Mouse (Mus musculus): Measurements from ENCODE around the gene Cntf. TPM values are rescaled to one million over a fixed set of nuclear protein-coding genes. Genes with fewer than 3 reads are reported as not detected.
"Not testable (repeated sequence)": the region's sequence is repeated elsewhere in the genome, so short reads cannot be mapped to it uniquely, and the experiment has no call there.

The Cntf gene
- polyA plus RNA-seq, 1 experiment from 2014 or later = 1.4 TPM

DNA sequence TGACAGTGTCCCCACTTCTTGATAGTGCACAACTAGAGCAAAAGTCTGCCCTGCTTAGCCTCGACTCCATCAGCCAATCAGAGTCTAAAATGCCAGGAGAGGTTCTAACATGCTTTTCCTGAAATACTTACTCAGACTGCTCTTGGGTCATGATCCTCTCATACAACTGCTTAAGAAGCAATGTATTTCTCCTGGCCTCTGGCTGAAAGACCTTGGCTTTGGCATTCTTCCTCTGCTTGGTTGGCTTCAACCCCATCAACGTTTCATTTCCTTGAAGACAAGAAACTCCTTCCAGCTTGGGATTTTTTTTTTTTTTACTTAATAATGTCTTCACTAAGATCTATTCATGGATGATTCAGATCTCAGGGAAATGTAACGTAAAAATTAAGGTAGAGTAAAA is 9.1 kb downstream of the Cntf start:
- H3K9me3 ChIP-seq = no peaks in the 10 kb centered on the region
- 81% methylated on average over 3 of the region's 3 CpGs for WGBS
- no peaks in the 10 kb centered on the region for H3K27me3 ChIP-seq (replicated peaks)

GRCm38 (mm10) chr19:12731950-12732349 is 33.5 kb downstream of the Cntf start:
- H3K36me3 ChIP-seq = no peaks in the 10 kb centered on the region
- no peak overlapping the region for H3K27ac ChIP-seq
- no peak for ATAC-seq
- no peaks in the 10 kb centered on the region for H3K4me1 ChIP-seq (replicated peaks)
- H3K9me3 ChIP-seq = no peaks in the 10 kb centered on the region
- no peak overlapping the region for H3K4me3 ChIP-seq (replicated peaks)
- 70% methylated on average over 2 of the region's 2 CpGs for WGBS
- no peak overlapping the region for H3K9ac ChIP-seq
- no peak overlapping the region for H3K4me2 ChIP-seq (replicated peaks)
- no peaks in the 10 kb centered on the region for H3K27me3 ChIP-seq (replicated peaks)

More for the DNA sequence above, 9.1 kb downstream of the Cntf start:
- Histone ChIP-seq H3K4me1 (replicated peaks) (no peaks in the 10 kb centered on the region), H3K9ac (no peak overlapping the region), H3K4me2 (replicated peaks) (no peak overlapping the region), H3K27ac (no peak overlapping the region), H3K36me3 (no peaks in the 10 kb centered on the region), H3K4me3 (replicated peaks) (no peak overlapping the region)
- no peak for ATAC-seq

GRCm38 (mm10) chr19:12731036-12731435 is 34.4 kb downstream of the Cntf start:
- Histone ChIP-seq H3K4me1 (replicated peaks) (no peaks in the 10 kb centered on the region), H3K4me2 (replicated peaks) (no peak overlapping the region), H3K4me3 (replicated peaks) (no peak overlapping the region), H3K27ac (no peak overlapping the region), H3K9me3 (no peaks in the 10 kb centered on the region), H3K36me3 (no peaks in the 10 kb centered on the region), H3K27me3 (replicated peaks) (no peaks in the 10 kb centered on the region), H3K9ac (no peak overlapping the region)
- 76% methylated on average over 1 of the region's 1 CpGs for WGBS
- ATAC-seq = no peak

GRCm38 (mm10) chr19:12725851-12726250 is 39.6 kb downstream of the Cntf start:
- WGBS = 72% methylated on average over 1 of the region's 1 CpGs
- no peak overlapping the region for H3K27ac ChIP-seq
- ATAC-seq = no peak

DNA sequence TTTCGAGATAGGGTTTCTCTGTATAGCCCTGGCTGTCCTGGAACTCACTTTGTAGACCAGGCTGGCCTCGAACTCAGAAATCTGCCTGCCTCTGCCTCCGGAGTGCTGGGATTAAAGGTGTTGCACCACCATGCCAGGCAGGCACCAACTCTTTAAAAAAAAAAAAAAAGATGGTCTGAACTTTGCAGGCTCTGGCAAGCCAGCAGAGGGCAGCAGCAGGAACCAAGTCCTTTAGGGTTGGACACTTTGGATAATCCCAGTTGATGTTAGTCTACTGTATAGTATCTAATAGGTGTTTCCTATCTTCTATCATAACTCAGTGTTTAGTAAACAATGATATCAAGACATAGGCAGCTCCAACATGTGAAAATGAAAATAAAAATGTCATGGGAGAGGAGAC is 43.1 kb downstream of the Cntf start:
- H3K27me3 ChIP-seq (replicated peaks) = no peaks in the 10 kb centered on the region
- no peaks in the 10 kb centered on the region for H3K36me3 ChIP-seq
- H3K4me2 ChIP-seq (replicated peaks) = no peak overlapping the region
- H3K4me1 ChIP-seq (replicated peaks) = no peaks in the 10 kb centered on the region
- H3K4me3 ChIP-seq (replicated peaks) = no peak overlapping the region
- WGBS = 72% methylated on average over 2 of the region's 3 CpGs
- H3K27ac ChIP-seq = no peak overlapping the region
- no peaks in the 10 kb centered on the region for H3K9me3 ChIP-seq
- H3K9ac ChIP-seq = no peak overlapping the region
- no peak for ATAC-seq

More at GRCm38 (mm10) chr19:12725851-12726250, 39.6 kb downstream of the Cntf start:
- H3K4me3 ChIP-seq (replicated peaks) = no peak overlapping the region
- H3K4me2 ChIP-seq (replicated peaks) = no peak overlapping the region
- H3K9me3 ChIP-seq = no peaks in the 10 kb centered on the region
- H3K9ac ChIP-seq = no peak overlapping the region
- H3K27me3 ChIP-seq (replicated peaks) = no peaks in the 10 kb centered on the region
- H3K4me1 ChIP-seq (replicated peaks) = no peaks in the 10 kb centered on the region
- no peaks in the 10 kb centered on the region for H3K36me3 ChIP-seq

GRCm38 (mm10) chr19:12721596-12721995 is 43.8 kb downstream of the Cntf start:
- H3K4me2 ChIP-seq (replicated peaks); H3K9ac ChIP-seq; H3K9me3 ChIP-seq; H3K36me3 ChIP-seq; H3K27ac ChIP-seq; H3K4me1 ChIP-seq (replicated peaks); ATAC-seq; H3K27me3 ChIP-seq (replicated peaks); H3K4me3 ChIP-seq (replicated peaks): not testable (repeated sequence)
- 88% methylated on average over 7 of the region's 7 CpGs for WGBS

GRCm38 (mm10) chr19:12720919-12721318 is 44.5 kb downstream of the Cntf start:
- 83% methylated on average over 5 of the region's 5 CpGs for WGBS
- H3K9me3 ChIP-seq; H3K27me3 ChIP-seq (replicated peaks); H3K4me3 ChIP-seq (replicated peaks); H3K27ac ChIP-seq; H3K4me1 ChIP-seq (replicated peaks); H3K36me3 ChIP-seq; ATAC-seq; H3K4me2 ChIP-seq (replicated peaks); H3K9ac ChIP-seq: not testable (repeated sequence)

GRCm38 (mm10) chr19:12720463-12720862 is 45.0 kb downstream of the Cntf start:
- no peak for ATAC-seq
- Histone ChIP-seq H3K9me3 (no peaks in the 10 kb centered on the region), H3K27me3 (replicated peaks) (no peaks in the 10 kb centered on the region), H3K4me3 (replicated peaks) (no peak overlapping the region), H3K9ac (no peak overlapping the region), H3K4me1 (replicated peaks) (no peaks in the 10 kb centered on the region), H3K36me3 (no peaks in the 10 kb centered on the region), H3K4me2 (replicated peaks) (no peak overlapping the region), H3K27ac (no peak overlapping the region)
- WGBS = 59% methylated on average over 2 of the region's 2 CpGs

DNA sequence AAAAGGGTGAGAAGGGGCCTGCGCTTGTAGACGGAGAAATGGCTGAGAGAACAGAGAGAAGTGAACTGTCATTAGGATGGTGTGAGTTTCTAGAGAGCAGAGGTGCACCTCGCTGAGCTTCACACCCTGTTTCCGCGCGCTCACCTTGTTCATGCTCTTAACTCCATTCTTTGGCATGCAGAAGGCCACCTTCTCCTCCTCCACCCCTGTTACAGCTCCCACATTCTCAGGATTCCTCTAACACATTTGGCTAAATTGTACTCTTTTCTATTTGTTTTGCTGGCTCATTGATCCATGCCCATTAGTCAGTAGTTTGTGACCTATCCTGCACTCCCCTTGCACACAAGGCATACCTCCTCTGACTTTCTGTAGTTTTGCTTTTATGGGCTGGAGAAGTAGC is 46.2 kb downstream of the Cntf start:
- WGBS = 69% methylated on average over 6 of the region's 6 CpGs
- no peak overlapping the region for H3K9ac ChIP-seq
- no peak for ATAC-seq
- H3K27ac ChIP-seq = no peak overlapping the region
- no peaks in the 10 kb centered on the region for H3K9me3 ChIP-seq
- H3K4me2 ChIP-seq (replicated peaks) = no peak overlapping the region
- no peaks in the 10 kb centered on the region for H3K36me3 ChIP-seq
- no peaks in the 10 kb centered on the region for H3K4me1 ChIP-seq (replicated peaks)
- no peaks in the 10 kb centered on the region for H3K27me3 ChIP-seq (replicated peaks)
- H3K4me3 ChIP-seq (replicated peaks) = no peak overlapping the region

Other genes with a start within 250 kb of the Cntf start
- 18.4 and 20.0 TPM in 2 replicates for gene Fam111a, start 219.9 kb downstream of the Cntf start, polyA plus RNA-seq (2015; fragmentation: Nextera tagmentation; extraction: Ambion mirVana)
- 0.06 and 0.24 TPM in 2 replicates for gene Gm4952, start 165.7 kb downstream of the Cntf start, polyA plus RNA-seq (2015; fragmentation: Nextera tagmentation; extraction: Ambion mirVana)
- gene Glyat, start 132.3 kb downstream of the Cntf start, polyA plus RNA-seq (2015; fragmentation: Nextera tagmentation; extraction: Ambion mirVana) = 0.16 and 0.32 TPM in 2 replicates
- gene Olfr1442, start 95.2 kb downstream of the Cntf start, polyA plus RNA-seq (2015; fragmentation: Nextera tagmentation; extraction: Ambion mirVana) = not detected in 2 replicates
- not detected in 2 replicates for gene Olfr1443, start 87.5 kb downstream of the Cntf start, polyA plus RNA-seq (2015; fragmentation: Nextera tagmentation; extraction: Ambion mirVana)
- 2.9 and 3.5 TPM in 2 replicates for gene Keg1, start 69.8 kb downstream of the Cntf start, polyA plus RNA-seq (2015; fragmentation: Nextera tagmentation; extraction: Ambion mirVana)
- 14.0 and 15.4 TPM in 2 replicates for gene Zfp91, start 30.5 kb upstream of the Cntf start, polyA plus RNA-seq (2015; fragmentation: Nextera tagmentation; extraction: Ambion mirVana)
- 2.3 and 3.0 TPM in 2 replicates for gene Lpxn, start 30.6 kb upstream of the Cntf start, polyA plus RNA-seq (2015; fragmentation: Nextera tagmentation; extraction: Ambion mirVana)
- gene Gm5244, start 81.0 kb upstream of the Cntf start, polyA plus RNA-seq (2015; fragmentation: Nextera tagmentation; extraction: Ambion mirVana) = not detected in 2 replicates
- gene Olfr1444, start 91.7 kb upstream of the Cntf start, polyA plus RNA-seq (2015; fragmentation: Nextera tagmentation; extraction: Ambion mirVana) = not detected in 2 replicates
- not detected in 2 replicates for gene Olfr1445, start 118.2 kb upstream of the Cntf start, polyA plus RNA-seq (2015; fragmentation: Nextera tagmentation; extraction: Ambion mirVana)
- gene Olfr1446, start 127.9 kb upstream of the Cntf start, polyA plus RNA-seq (2015; fragmentation: Nextera tagmentation; extraction: Ambion mirVana) = not detected in 2 replicates
- gene Olfr1447, start 138.1 kb upstream of the Cntf start, polyA plus RNA-seq (2015; fragmentation: Nextera tagmentation; extraction: Ambion mirVana) = not detected in 2 replicates
- not detected in 2 replicates for gene Olfr1448, start 158.8 kb upstream of the Cntf start, polyA plus RNA-seq (2015; fragmentation: Nextera tagmentation; extraction: Ambion mirVana)
- gene Olfr1449, start 165.2 kb upstream of the Cntf start, polyA plus RNA-seq (2015; fragmentation: Nextera tagmentation; extraction: Ambion mirVana) = not detected in 2 replicates
- not detected in 2 replicates for gene Olfr1450, start 184.6 kb upstream of the Cntf start, polyA plus RNA-seq (2015; fragmentation: Nextera tagmentation; extraction: Ambion mirVana)
- gene Olfr1451, start 229.4 kb upstream of the Cntf start, polyA plus RNA-seq (2015; fragmentation: Nextera tagmentation; extraction: Ambion mirVana) = not detected in 2 replicates